Mouse (Mus musculus) limb, embryonic 10.5 days (tissue): ENCODE data around the gene Strada. TPM values are rescaled to one million over a fixed set of nuclear protein-coding genes. Genes with fewer than 3 reads are reported as not detected.
"Not testable (repeated sequence)": the region's sequence is repeated elsewhere in the genome, so short reads cannot be mapped to it uniquely, and the experiment has no call there.

Experiments
- DNase-seq: peaks from one replicate; pipeline ENCODE4 v3.0.0-alpha.2; 2017; ENCODE audit warnings: low spot score
- H3K27ac ChIP-seq: fragments of 300-500 bp; sonication (generic); 2 replicates; pipeline ENCODE4 v1.5.1; 2016; ENCODE audit warnings: mild to moderate bottlenecking
- H3K27me3 ChIP-seq: fragments of 300-500 bp; sonication (generic); 2 replicates; pipeline ENCODE4 v1.6.1; 2016; ENCODE audit warnings: low read depth, mild to moderate bottlenecking; ENCODE audit not compliant: poor library complexity, severe bottlenecking
- H3K36me3 ChIP-seq: fragments of 300-500 bp; sonication (generic); 2 replicates; pipeline ENCODE4 v1.6.1; 2016; ENCODE audit warnings: mild to moderate bottlenecking, moderate library complexity
- H3K4me1 ChIP-seq: fragments of 300-500 bp; sonication (generic); 2 replicates; pipeline ENCODE4 v1.6.1; 2016
- H3K4me3 ChIP-seq: fragments of 300-500 bp; sonication (generic); 2 replicates; pipeline ENCODE4 v1.5.1; 2016; ENCODE audit warnings: mild to moderate bottlenecking, moderate library complexity
- H3K9me3 ChIP-seq: fragments of 300-500 bp; sonication (generic); replicated peaks from 2 replicates; pipeline ENCODE4 v1.6.1; 2016; ENCODE audit warnings: mild to moderate bottlenecking
- WGBS: fragments of 180-500 bp; shearing (Covaris S2); methylation state at CpG from one replicate; pipeline ENCODE4 v1.1.7; 2016; 5-methylcytosine and 5-hydroxymethylcytosine counted together
- polyA plus RNA-seq: library from polyadenylated mRNA; unstranded; fragments of >200 nt; fragmentation: Nextera tagmentation; extraction: Ambion mirVana; gene quantifications from 2 replicates; pipeline ENCODE4 v1.2.1, GENCODE M21; 2016

Gene Strada
- 37.8 and 45.3 TPM in 2 replicates for polyA plus RNA-seq

DNA sequence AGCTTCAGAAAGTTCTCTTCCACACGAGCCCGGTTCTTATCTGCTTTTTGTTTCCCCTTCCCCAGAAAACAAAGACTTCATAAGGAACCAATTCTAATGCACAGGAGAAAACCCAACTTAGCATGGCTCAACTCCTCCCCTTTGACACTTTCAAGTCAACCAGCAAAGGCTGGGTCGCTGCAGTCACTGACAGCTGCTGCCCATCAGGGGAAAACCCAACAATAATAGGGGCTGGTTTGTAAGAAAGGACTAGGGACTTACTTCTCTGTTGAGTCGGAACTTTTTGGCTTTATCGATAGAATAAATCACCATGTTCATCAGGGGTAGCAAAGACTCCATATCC, at the start of gene Strada:
TSS of gene Strada (minus strand) at position 46 of the 343 bp plus-strand sequence.
- Histone ChIP-seq H3K4me3 (no peak within 1 kb of the TSS), H3K9me3 (no peaks in the 10 kb centered on the region), H3K27me3 (no peaks in the 10 kb centered on the region), H3K4me1 (no peaks in the 10 kb centered on the region), H3K36me3 (peaks cover 92% of the 10 kb centered on the region), H3K27ac (no peak within 1 kb of the TSS)
- WGBS: 88% methylated on average over 5 of the region's 5 CpGs
- no peak for DNase-seq

DNA sequence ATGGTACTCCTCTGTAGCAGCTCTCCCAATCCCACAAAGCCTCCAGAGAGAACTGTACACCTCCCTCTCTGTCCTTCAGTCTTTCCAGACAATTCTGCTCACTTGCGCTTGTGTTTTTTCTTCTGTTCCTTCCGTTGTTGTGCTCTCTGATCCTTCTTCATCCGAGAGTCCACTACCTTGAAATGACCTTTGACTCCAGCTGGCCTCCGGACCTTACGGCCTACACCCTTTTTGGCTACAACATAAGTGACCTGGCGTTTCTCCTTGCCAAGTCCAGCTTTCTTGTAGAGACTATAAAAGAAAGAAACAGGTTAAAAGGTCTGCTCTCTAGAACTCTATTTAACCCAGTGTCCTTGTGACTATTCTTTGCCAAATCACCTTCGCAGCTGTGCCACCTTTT, 47.4 kb upstream of the Strada start:
- DNase-seq: no peak
- WGBS: 88% methylated on average over 7 of the region's 7 CpGs
- Histone ChIP-seq H3K27me3 (no peaks in the 10 kb centered on the region), H3K27ac (no peak overlapping the region), H3K36me3 (peaks cover 100% of the 10 kb centered on the region), H3K4me3 (no peak overlapping the region), H3K9me3 (0 out of 2 replicates have a peak, but pooled peaks cover 3% of the 10 kb centered on the region), H3K4me1 (no peaks in the 10 kb centered on the region)

DNA sequence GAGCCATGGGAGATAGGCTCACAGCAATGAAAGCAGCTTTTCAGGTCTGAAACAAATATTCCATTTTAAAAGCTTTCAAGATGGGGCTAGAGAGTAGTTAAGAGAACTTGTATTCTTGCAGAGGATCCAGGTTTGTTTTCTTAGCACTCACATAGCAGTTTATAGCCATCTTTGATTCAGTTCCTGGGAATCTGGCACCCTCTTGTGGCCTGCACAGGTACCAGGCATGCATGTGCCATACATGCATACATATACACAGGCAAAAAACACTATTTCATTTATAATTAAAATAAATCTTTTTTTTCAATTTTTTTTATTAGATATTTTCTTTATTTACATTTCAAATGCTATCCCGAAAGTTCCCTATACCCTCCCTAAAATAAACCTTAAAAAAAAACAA, 44.9 kb upstream of the Strada start:
- H3K4me3 ChIP-seq: no peak overlapping the region
- no peaks in the 10 kb centered on the region for H3K4me1 ChIP-seq
- no peak for DNase-seq
- H3K27me3 ChIP-seq: no peaks in the 10 kb centered on the region
- H3K36me3 ChIP-seq: peaks cover 100% of the 10 kb centered on the region
- 93% methylated on average over 1 of the region's 1 CpGs for WGBS
- 0 out of 2 replicates have a peak, but pooled peaks cover 3% of the 10 kb centered on the region for H3K9me3 ChIP-seq
- H3K27ac ChIP-seq: no peak overlapping the region

DNA sequence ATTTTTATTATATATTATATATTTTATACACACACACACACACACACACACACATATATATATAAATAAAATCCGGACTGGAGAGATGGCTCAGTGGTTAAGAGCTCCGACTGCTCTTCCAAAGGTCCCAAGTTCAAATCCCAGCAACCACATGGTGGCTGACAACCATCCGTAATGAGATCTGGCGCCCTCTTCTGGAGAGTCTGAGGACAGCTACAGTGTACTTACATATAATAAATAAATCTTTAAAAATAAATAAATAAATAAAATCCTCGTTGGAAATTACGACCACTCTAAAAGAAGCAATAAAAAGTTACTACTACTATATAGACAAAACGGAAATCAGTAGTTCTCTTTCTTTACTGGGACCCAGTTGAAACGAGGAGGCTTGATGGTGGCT, 32.0 kb upstream of the Strada start:
- not testable (repeated sequence) for H3K4me1 ChIP-seq, DNase-seq, H3K9me3 ChIP-seq, H3K4me3 ChIP-seq, H3K27ac ChIP-seq, H3K27me3 ChIP-seq
- peaks cover 96% of the 10 kb centered on the region for H3K36me3 ChIP-seq
- WGBS: 80% methylated on average over 8 of the region's 8 CpGs

DNA sequence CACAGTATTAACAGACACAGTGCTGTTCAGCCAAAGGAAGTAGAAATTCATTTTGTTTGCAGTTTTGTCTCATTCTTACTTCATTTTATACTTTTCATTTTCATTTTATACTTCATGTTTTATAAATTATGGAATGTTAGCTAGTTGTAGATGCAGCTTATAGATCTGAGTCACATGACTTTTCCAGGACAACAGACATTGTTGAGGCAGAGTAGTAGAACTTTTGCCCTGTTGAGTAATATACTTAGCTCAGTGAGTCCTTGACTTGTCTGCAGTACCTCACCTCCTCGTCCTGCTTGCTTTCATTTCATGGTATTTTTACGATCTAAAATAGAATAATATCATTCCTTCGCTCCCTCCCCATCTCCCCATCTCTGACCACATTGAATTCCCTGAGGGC, 18.6 kb upstream of the Strada start:
- Histone ChIP-seq H3K27ac (no peak overlapping the region), H3K9me3 (no peaks in the 10 kb centered on the region)
- WGBS: 94% methylated on average over 3 of the region's 3 CpGs

DNA sequence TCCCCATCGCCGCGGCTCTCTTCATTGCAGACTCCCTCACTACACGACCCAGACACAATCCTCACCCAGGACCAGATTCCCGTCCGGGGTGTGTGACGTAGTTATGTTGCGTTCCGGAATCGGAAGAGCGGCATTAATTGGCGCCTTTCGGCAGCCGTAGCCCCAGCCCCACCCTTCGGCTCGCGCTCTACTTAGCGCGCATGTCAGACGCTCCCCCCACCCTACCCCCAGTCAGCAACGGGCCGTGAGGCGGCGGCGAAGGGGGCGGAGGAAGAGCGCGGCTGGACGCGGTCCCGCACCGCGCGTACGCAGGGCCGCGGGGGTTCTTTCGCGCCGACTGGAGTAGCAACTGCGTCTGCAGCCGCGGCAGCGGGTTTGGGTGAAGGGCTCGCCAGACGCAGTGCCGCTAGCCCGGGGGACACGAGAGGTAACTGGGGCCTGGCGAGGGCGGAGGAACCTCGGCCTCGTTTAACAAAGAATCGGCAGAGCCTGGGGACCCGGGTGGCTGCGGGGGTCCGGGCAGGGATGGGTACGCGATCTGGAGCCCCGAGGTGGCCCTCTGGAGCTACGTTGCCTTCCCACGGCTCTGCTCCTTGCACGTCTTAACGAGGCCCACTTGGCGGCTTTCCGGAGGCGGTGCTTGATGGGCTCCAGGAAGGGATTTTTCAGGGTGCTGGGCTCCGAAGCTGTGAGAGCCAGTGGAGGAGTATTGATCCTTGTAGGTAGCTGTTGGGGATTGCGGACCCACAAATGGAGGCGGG, 14.9 kb upstream of the Strada start, which contains the start of gene Ddx42:
TSS of gene Ddx42 (plus strand) at position 197 of the 761 bp plus-strand sequence.
- peak within 1 kb of the TSS; percentile 74 for H3K4me3 ChIP-seq
- no peaks in the 10 kb centered on the region for H3K27me3 ChIP-seq
- H3K27ac ChIP-seq: peak within 1 kb of the TSS; percentile 93
- H3K36me3 ChIP-seq: peaks cover 32% of the 10 kb centered on the region
- H3K9me3 ChIP-seq: no peaks in the 10 kb centered on the region
- peaks cover 22% of the 10 kb centered on the region for H3K4me1 ChIP-seq
- peak; percentile 90 for DNase-seq
- under 1% methylated on average over 70 of the region's 70 CpGs for WGBS

More for the DNA sequence above, 18.6 kb upstream of the Strada start:
- Histone ChIP-seq H3K4me1 (peaks cover 12% of the 10 kb centered on the region), H3K4me3 (no peak overlapping the region), H3K36me3 (peaks cover 32% of the 10 kb centered on the region), H3K27me3 (no peaks in the 10 kb centered on the region)
- no peak for DNase-seq

DNA sequence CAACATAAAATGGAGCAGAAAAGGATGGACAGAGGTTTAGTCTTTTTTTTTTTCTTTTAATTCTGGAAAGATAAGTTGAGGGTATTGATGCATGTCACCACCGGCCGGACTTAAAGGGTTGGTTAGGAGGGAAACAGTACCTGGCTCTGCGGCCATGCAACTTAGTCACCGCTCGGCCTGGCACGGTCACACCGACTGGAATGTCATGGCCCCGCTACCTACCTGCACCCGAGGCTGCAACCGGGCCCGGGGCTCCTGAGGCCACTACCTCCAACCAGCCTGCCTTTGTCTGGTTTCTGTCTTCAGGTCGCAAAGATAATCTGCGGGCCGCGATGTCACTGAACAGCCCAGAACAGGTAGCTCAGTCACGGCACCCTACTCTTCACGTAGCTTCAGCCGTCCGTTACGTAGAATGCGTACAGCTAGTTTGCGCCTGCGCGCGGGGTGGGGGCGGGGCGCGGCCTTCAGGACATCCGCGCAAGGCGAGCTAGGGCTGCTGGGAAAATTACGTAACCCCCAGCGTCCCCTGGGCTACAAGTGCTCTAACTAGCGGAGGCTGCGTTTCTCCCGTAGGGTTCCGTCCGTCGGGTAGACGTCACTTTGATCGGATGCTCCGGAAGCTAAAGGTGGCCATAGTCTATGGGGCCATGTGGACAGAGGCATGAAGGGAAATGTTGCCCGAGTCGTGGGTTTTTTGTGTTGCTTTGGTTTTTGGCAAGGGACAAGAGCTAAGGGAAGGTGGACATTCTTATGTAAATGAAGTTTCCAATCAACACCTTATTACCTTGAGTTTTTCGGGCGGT, 14.2 kb upstream of the Strada start, which contains the start of gene Ccdc47:
TSS of gene Ccdc47 (minus strand) at position 418 of the 803 bp plus-strand sequence.
- Histone ChIP-seq H3K4me1 (peaks cover 22% of the 10 kb centered on the region), H3K36me3 (peaks cover 40% of the 10 kb centered on the region), H3K27me3 (no peaks in the 10 kb centered on the region), H3K9me3 (no peaks in the 10 kb centered on the region), H3K27ac (peak within 1 kb of the TSS; percentile 93), H3K4me3 (peak within 1 kb of the TSS; percentile 74)
- peak; percentile 94 for DNase-seq
- WGBS: under 1% methylated on average over 46 of the region's 46 CpGs

DNA sequence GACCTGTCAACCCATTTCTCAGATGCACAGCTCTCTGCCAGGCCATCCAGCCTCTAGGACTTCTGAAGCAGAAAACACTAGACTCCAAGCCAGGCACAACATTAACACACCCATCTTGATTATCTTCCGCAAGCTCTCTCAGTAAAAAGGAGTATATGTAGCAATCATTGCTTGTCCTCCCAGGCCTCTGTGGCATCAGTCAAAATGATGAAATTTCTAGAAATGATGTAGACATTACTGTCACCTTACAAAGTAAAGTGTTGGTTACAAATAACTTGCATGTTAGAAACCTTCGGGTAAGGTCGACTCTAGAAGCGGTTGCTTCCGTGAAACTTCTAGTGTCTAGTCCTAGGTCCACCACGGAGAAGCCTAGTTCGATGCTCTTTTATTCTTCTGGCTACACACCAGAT, 13.5 kb upstream of the Strada start:
- no peaks in the 10 kb centered on the region for H3K9me3 ChIP-seq
- peak overlapping the region; percentile 93 for H3K27ac ChIP-seq
- H3K4me3 ChIP-seq: peak overlapping the region; percentile 74
- H3K27me3 ChIP-seq: no peaks in the 10 kb centered on the region
- H3K4me1 ChIP-seq: peaks cover 22% of the 10 kb centered on the region
- no peak for DNase-seq
- WGBS: 31% methylated on average over 7 of the region's 7 CpGs
- peaks cover 42% of the 10 kb centered on the region for H3K36me3 ChIP-seq

DNA sequence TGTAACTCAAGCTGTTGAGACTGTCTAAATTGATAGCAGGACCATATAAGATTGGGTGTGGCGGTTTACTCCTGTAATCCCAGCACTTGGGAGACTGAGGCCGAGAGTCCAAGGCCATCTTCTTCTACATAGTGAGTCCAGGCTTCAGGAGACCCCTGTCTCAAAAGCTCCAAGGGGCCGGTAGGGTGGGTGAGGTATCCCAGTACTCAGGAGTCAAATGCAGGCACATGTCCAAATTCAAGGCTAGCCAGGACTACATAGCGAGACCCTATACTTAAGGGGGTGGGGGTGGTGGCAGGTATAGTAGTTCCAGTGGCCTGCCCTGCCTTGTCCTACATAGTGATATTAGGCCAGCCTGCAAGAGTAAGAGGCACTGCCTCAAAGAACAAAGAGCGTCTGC, 12.9 kb upstream of the Strada start:
- 90% methylated on average over 5 of the region's 5 CpGs for WGBS
- H3K27ac ChIP-seq: no peak overlapping the region

DNA sequence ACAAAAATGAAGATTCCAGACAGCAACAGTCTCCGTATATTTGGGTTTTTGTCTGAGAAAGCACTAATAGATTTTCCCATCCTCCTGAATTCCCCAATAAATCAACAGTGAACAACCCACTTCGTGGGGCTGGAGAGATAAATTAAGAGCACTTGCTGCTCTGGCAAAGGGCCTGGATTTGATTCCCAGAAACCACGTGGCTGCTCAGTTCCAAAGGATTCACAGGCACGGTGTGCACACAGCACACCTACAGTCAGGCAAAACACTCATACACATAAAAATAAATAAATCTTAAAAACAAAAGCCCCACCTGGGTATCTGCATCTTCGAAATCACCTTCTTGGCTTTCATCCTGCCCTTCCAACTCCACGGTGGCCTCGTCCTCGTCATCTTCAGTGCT, 10.8 kb upstream of the Strada start:
- WGBS: 91% methylated on average over 8 of the region's 8 CpGs
- Histone ChIP-seq H3K36me3 (peaks cover 61% of the 10 kb centered on the region), H3K9me3 (no peaks in the 10 kb centered on the region), H3K4me1 (peaks cover 11% of the 10 kb centered on the region), H3K27me3 (no peaks in the 10 kb centered on the region), H3K4me3 (no peak overlapping the region), H3K27ac (no peak overlapping the region)
- no peak for DNase-seq

More for the DNA sequence above, 12.9 kb upstream of the Strada start:
- Histone ChIP-seq H3K4me1 (peaks cover 22% of the 10 kb centered on the region), H3K36me3 (peaks cover 44% of the 10 kb centered on the region), H3K4me3 (peak overlapping the region; percentile 74), H3K9me3 (no peaks in the 10 kb centered on the region), H3K27me3 (no peaks in the 10 kb centered on the region)
- no peak for DNase-seq

DNA sequence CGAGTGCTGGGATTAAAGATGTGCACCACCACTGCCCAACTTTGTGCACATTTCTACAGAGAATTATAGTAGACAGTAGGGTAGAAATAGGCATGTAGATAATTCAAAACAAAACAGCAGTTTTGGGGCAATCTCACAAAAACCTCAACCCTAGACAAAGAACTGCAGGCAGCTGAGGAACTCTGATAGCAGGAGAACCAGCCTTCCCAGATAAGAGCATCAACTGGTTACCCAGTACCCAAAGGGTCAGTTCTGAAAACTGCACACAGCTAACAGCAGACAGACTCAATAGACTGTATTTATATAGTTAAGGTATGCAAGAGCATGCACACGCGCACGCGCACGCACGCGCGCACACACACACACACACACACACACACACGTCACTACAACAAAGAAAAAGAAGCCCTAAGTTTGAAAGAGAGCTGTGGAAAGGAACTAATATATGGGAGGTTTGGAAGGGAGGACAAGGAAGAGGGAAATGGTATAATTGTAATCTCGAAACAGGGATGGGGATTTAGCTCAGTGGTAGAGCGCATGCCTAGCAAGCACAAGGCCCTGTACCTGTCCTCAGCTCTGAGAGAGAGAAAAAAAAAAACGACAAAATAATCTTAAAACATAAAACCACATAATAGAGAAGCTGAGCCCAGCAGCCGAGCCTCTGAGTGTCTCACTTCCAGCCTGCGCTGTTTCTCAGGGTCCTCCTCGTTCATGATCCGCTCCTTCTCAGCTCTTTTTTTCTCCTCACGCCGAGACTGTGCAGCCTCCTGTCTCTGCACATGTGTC, 438 bp downstream of the Strada start:
- H3K4me3 ChIP-seq: no peak overlapping the region
- H3K9me3 ChIP-seq: no peaks in the 10 kb centered on the region
- DNase-seq: no peak
- H3K36me3 ChIP-seq: peaks cover 92% of the 10 kb centered on the region
- 95% methylated on average over 19 of the region's 19 CpGs for WGBS
- no peak overlapping the region for H3K27ac ChIP-seq
- H3K27me3 ChIP-seq: no peaks in the 10 kb centered on the region
- no peaks in the 10 kb centered on the region for H3K4me1 ChIP-seq

DNA sequence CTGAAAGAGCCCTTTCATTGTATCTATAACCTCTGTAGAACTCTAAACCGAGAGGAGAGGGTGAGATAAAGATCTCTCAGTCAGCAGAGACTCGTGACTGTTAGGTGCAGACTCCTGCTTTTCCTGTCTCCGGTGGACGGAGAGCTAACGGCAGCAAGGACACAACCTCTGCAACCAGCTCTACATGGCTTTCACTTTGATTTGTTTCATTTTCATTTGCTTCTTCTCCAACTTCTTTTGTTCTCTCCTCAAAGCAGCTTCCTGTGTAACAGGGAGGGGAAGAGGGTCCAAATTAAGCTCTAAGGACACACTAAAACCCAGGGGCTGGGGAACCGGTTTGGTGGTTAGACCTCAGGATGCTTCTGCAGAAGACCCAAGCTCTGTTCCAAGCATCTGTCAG, 1.2 kb downstream of the Strada start:
- no peaks in the 10 kb centered on the region for H3K4me1 ChIP-seq
- H3K36me3 ChIP-seq: peaks cover 89% of the 10 kb centered on the region
- H3K27me3 ChIP-seq: no peaks in the 10 kb centered on the region
- H3K27ac ChIP-seq: no peak overlapping the region
- no peak overlapping the region for H3K4me3 ChIP-seq
- WGBS: 82% methylated on average over 6 of the region's 6 CpGs
- no peaks in the 10 kb centered on the region for H3K9me3 ChIP-seq
- DNase-seq: no peak
